Mouse (Mus musculus) small intestine, adult 2 months (tissue): ENCODE data around the gene Spred2.

ENCODE experiments used
- CTCF ChIP-seq: fragments of 200-500 bp; IDR thresholded peaks from 2 replicates; pipeline ENCODE4 v1.5.1; 2012; ENCODE audit warnings: low read depth, mild to moderate bottlenecking, control low read depth, inconsistent platforms, low read length, moderate library complexity, mixed read lengths; ENCODE audit not compliant: insufficient replicate concordance, insufficient read length; ENCODE audit errors: extremely low read depth
- POLR2A ChIP-seq: fragments of 200-500 bp; IDR thresholded peaks from 2 replicates; pipeline ENCODE4 v1.6.1; 2012; ENCODE audit warnings: low read depth, mild to moderate bottlenecking, control low read depth, inconsistent platforms, low read length, moderate library complexity

GRCm38 (mm10) chr11:19960541-19960940 is 36.4 kb downstream of the Spred2 start:
- TF ChIP-seq POLR2A (no peak), CTCF (no peak)
